Comparison of ENCODE assay signal across 11 mouse cellular contexts in genomic region chr14:29015896-29016295, GRCm38 (mm10). TPM values are rescaled to one million over a fixed set of nuclear protein-coding genes. Genes with fewer than 3 reads are reported as not detected.
A peak's percentile ranks its signal among the peaks of the same experiment; 100 is the strongest.
DNase-seq lines count a peak whose midpoint lies in the region; ATAC-seq lines count a peak whose summit lies in the region.
"Had no signal": no experiment of that assay in that cellular context is flagged by ENCODE, and none has a peak within 500 bp of the region (broad histone marks: within the 10 kb centered on the region; RNA-seq: fewer than 3 reads in every experiment).

No protein-coding gene starts in this region.

- no peak overlapping the region for H3K4me2 ChIP-seq in limb, embryonic 12.5 days
- H3K4me2 ChIP-seq in intestine, embryonic 16.5 days (ENCODE audit: low read depth, low read length): no peak overlapping the region
- H3K4me2 ChIP-seq in intestine, embryonic 15.5 days (replicated peaks): no peak overlapping the region

- ATAC-seq in limb, embryonic 12.5 days (ENCODE audit: insufficient number of reproducible peaks, insufficient read depth, low FRiP score, low TSS enrichment, low read depth): no peak
- ATAC-seq in intestine, embryonic 16.5 days: no peak
- no peak for ATAC-seq in intestine, embryonic 15.5 days

- peak; percentile 22 for DNase-seq in cerebellum, adult 11-12 months
- DNase-seq in cerebellum, adult 11 months: no peak
- peak; percentile 31 for DNase-seq in right cerebral cortex, postnatal 14 days
- DNase-seq in right cerebral cortex, postnatal 25 days: no peak
- DNase-seq in T-cell, adult 2 months (ENCODE audit: low spot score): no peak
- DNase-seq: heart, adult 2 months had no signal

- H3K4me1 ChIP-seq in limb, embryonic 12.5 days (replicated peaks): peaks cover 19% of the 10 kb centered on the region
- H3K4me1 ChIP-seq in intestine, embryonic 16.5 days (ENCODE audit: control insufficient read depth, insufficient read depth, low read length): no peaks in the 10 kb centered on the region
- H3K4me1 ChIP-seq in intestine, embryonic 15.5 days (replicated peaks): no peaks in the 10 kb centered on the region

- no peak overlapping the region for H3K4me3 ChIP-seq in limb, embryonic 12.5 days (replicated peaks)
- H3K4me3 ChIP-seq in intestine, embryonic 16.5 days (ENCODE audit: low read length): no peak overlapping the region
- H3K4me3 ChIP-seq in intestine, embryonic 15.5 days (replicated peaks): no peak overlapping the region
- H3K4me3 ChIP-seq: heart, adult 2 months; myocyte had no signal

- no peak overlapping the region for H3K9ac ChIP-seq in limb, embryonic 12.5 days (replicated peaks)
- no peak overlapping the region for H3K9ac ChIP-seq in intestine, embryonic 16.5 days (ENCODE audit: low read depth, low read length)
- H3K9ac ChIP-seq in intestine, embryonic 15.5 days: no peak overlapping the region

- H3K9me3 ChIP-seq in limb, embryonic 12.5 days: 0 out of 2 replicates have a peak, but pooled peaks cover 4% of the 10 kb centered on the region
- no peaks in the 10 kb centered on the region for H3K9me3 ChIP-seq in intestine, embryonic 16.5 days (ENCODE audit: control insufficient read depth, low read length)
- H3K9me3 ChIP-seq in intestine, embryonic 15.5 days: no peaks in the 10 kb centered on the region

- 23% methylated on average over 5 of the region's 5 CpGs for WGBS in limb, embryonic 12.5 days
- 55% methylated on average over 5 of the region's 5 CpGs for WGBS in intestine, embryonic 16.5 days
- WGBS in intestine, embryonic 15.5 days: 65% methylated on average over 5 of the region's 5 CpGs

- peak overlapping the region; percentile 29; the same call in 1 of the 2 replicates for H3K27ac ChIP-seq in limb, embryonic 12.5 days
- no peak overlapping the region for H3K27ac ChIP-seq in intestine, embryonic 16.5 days (ENCODE audit: low read length)
- H3K27ac ChIP-seq in intestine, embryonic 15.5 days: no peak overlapping the region
- H3K27ac ChIP-seq: stomach, postnatal 0 days had no signal

- H3K27me3 ChIP-seq in limb, embryonic 12.5 days: no peaks in the 10 kb centered on the region
- H3K27me3 ChIP-seq in intestine, embryonic 16.5 days (replicated peaks; ENCODE audit: control insufficient read depth, insufficient read depth, low read length): no peaks in the 10 kb centered on the region
- no peaks in the 10 kb centered on the region for H3K27me3 ChIP-seq in intestine, embryonic 15.5 days (replicated peaks)

- H3K36me3 ChIP-seq in limb, embryonic 12.5 days: no peaks in the 10 kb centered on the region
- H3K36me3 ChIP-seq in intestine, embryonic 16.5 days (ENCODE audit: control insufficient read depth, insufficient read depth, low read length): no peaks in the 10 kb centered on the region
- H3K36me3 ChIP-seq in intestine, embryonic 15.5 days: no peaks in the 10 kb centered on the region

RNA-seq across cellular contexts. Expression of gene Lrtm1, which starts 2.1 kb away (rescaled TPM):
- 0.23 and 0.40 TPM in 2 replicates for polyA plus RNA-seq in limb, embryonic 12.5 days (2016; fragmentation: Nextera tagmentation; extraction: Ambion mirVana)
- polyA plus RNA-seq in intestine, embryonic 16.5 days (2015; fragmentation: Nextera tagmentation; extraction: Ambion mirVana): 0.01 TPM in 1 of 2 replicates, not detected in the other
- not detected in 2 replicates for polyA plus RNA-seq in intestine, embryonic 15.5 days (2015; fragmentation: Nextera tagmentation; extraction: Ambion mirVana)
- polyA plus RNA-seq: stomach, postnatal 0 days had no signal

Comparison
In these comparisons a context has a peak if more than half of its experiments do, and no peak if none do; other contexts are left out.
1. DNase-seq: peak in cerebellum, adult 11-12 months (single experiment) and right cerebral cortex, postnatal 14 days (single experiment); none in cerebellum, adult 11 months (single experiment), right cerebral cortex, postnatal 25 days (single experiment) and T-cell, adult 2 months (single experiment).